Mouse (Mus musculus) kidney, embryonic 15.5 days (tissue): ENCODE measurements at regions not wholly inside any gene's neighbourhood (a gene's known extent, or its start where the extent isn't known, plus 50 kb on each side); places are given as distances from the start of the nearest gene placed in this dataset.

ENCODE experiments used
- ATAC-seq: fragments of 200-750 bp; cut with Nextera tagmentation; replicated peaks from 2 replicates; pipeline ENCODE4 v1.8.0; 2017; ENCODE audit warnings: moderate TSS enrichment; ENCODE audit not compliant: low FRiP score
- H3K27ac ChIP-seq: fragments of 300-500 bp; sonication (generic); 2 replicates; pipeline ENCODE4 v1.5.1; 2015; ENCODE audit warnings: mild to moderate bottlenecking, inconsistent platforms
- H3K27me3 ChIP-seq: fragments of 300-500 bp; sonication (generic); 2 replicates; pipeline ENCODE4 v1.6.1; 2015; ENCODE audit warnings: inconsistent platforms
- H3K36me3 ChIP-seq: fragments of 300-500 bp; sonication (generic); 2 replicates; pipeline ENCODE4 v1.6.1; 2015; ENCODE audit warnings: inconsistent platforms
- H3K4me1 ChIP-seq: fragments of 300-500 bp; sonication (generic); 2 replicates; pipeline ENCODE4 v1.6.1; 2015; ENCODE audit warnings: inconsistent platforms
- H3K4me2 ChIP-seq: fragments of 300-500 bp; sonication (generic); 2 replicates; pipeline ENCODE4 v1.6.1; 2015; ENCODE audit warnings: moderate library complexity, mild to moderate bottlenecking, inconsistent platforms
- H3K4me3 ChIP-seq: fragments of 300-500 bp; sonication (generic); replicated peaks from 2 replicates; pipeline ENCODE4 v1.5.1; 2015; ENCODE audit warnings: mild to moderate bottlenecking, inconsistent platforms
- H3K9ac ChIP-seq: fragments of 300-500 bp; sonication (generic); 2 replicates; pipeline ENCODE4 v1.6.1; 2015; ENCODE audit warnings: mild to moderate bottlenecking, inconsistent platforms
- H3K9me3 ChIP-seq: fragments of 300-500 bp; sonication (generic); replicated peaks from 2 replicates; pipeline ENCODE4 v1.6.1; 2016; ENCODE audit warnings: inconsistent platforms
- WGBS: fragments of 180-500 bp; shearing (Covaris S2); methylation state at CpG from one replicate; pipeline ENCODE4 v1.1.7; 2015; ENCODE audit warnings: mixed read lengths; 5-methylcytosine and 5-hydroxymethylcytosine counted together

DNA sequence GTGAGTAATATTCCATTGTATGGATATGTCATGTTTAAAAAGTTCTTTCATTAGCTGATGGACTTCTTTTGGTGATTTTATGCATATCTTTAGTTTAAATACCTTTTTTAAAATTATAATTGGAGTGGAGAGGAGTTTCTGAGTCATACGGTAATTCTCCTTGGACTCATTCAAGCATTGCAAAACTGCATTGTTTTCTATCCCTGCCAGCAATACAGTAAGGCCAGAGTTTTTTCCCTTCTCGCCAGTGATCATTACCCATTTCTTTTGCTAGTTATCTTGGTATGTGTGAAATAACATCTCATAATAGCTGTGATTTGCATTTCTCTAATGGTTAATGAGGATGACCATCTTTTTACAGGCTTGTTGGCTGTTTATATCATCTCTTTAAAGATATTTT lies 271.6 kb upstream of the Nr2f2 start:
- 74% methylated on average over 2 of the region's 2 CpGs for WGBS
- no peak overlapping the region for H3K4me2 ChIP-seq
- no peak overlapping the region for H3K9ac ChIP-seq
- H3K4me3 ChIP-seq, result no peak overlapping the region
- H3K27me3 ChIP-seq, result no peaks in the 10 kb centered on the region
- peaks cover 17% of the 10 kb centered on the region for H3K4me1 ChIP-seq
- H3K36me3 ChIP-seq, result no peaks in the 10 kb centered on the region
- no peaks in the 10 kb centered on the region for H3K9me3 ChIP-seq
- no peak for ATAC-seq
- H3K27ac ChIP-seq, result no peak overlapping the region

- ATAC-seq, result 0 out of 2 replicates have a peak, but pooled peaks have one; percentile 46
- Histone ChIP-seq H3K27me3 (no peaks in the 10 kb centered on the region), H3K4me3 (no peak overlapping the region), H3K9me3 (no peaks in the 10 kb centered on the region), H3K9ac (no peak overlapping the region), H3K36me3 (no peaks in the 10 kb centered on the region), H3K27ac (peak overlapping the region; percentile 9), H3K4me1 (peaks cover 16% of the 10 kb centered on the region), H3K4me2 (peak overlapping the region; percentile 30)
- WGBS, result 18% methylated on average over 11 of the region's 11 CpGs
These were observed 267.5 kb upstream of the Nr2f2 start for GRCm38 (mm10) chr7:70634016-70634415.

GRCm38 (mm10) chr7:70633577-70633976 lies 267.0 kb upstream of the Nr2f2 start:
- Histone ChIP-seq H3K9ac (no peak overlapping the region), H3K27ac (peak overlapping the region; percentile 9), H3K4me3 (no peak overlapping the region), H3K27me3 (no peaks in the 10 kb centered on the region), H3K36me3 (no peaks in the 10 kb centered on the region), H3K9me3 (no peaks in the 10 kb centered on the region), H3K4me1 (peaks cover 16% of the 10 kb centered on the region), H3K4me2 (peak overlapping the region; percentile 30; the same call in 1 of the 2 replicates)
- 22% methylated on average over 11 of the region's 11 CpGs for WGBS
- peak; percentile 60; the same call in 1 of the 2 replicates for ATAC-seq

GRCm38 (mm10) chr7:70625643-70626231 lies 259.2 kb upstream of the Nr2f2 start:
- no peaks in the 10 kb centered on the region for H3K36me3 ChIP-seq
- H3K27ac ChIP-seq, result peak overlapping the region; percentile 67
- H3K4me3 ChIP-seq, result peak overlapping the region; percentile 32
- no peaks in the 10 kb centered on the region for H3K27me3 ChIP-seq
- WGBS, result 21% methylated on average over 10 of the region's 10 CpGs
- peak; percentile 13; the same call in 1 of the 2 replicates for ATAC-seq
- H3K9ac ChIP-seq, result no peak overlapping the region
- H3K4me2 ChIP-seq, result peak overlapping the region; percentile 66
- H3K9me3 ChIP-seq, result no peaks in the 10 kb centered on the region
- H3K4me1 ChIP-seq, result peaks cover 24% of the 10 kb centered on the region

DNA sequence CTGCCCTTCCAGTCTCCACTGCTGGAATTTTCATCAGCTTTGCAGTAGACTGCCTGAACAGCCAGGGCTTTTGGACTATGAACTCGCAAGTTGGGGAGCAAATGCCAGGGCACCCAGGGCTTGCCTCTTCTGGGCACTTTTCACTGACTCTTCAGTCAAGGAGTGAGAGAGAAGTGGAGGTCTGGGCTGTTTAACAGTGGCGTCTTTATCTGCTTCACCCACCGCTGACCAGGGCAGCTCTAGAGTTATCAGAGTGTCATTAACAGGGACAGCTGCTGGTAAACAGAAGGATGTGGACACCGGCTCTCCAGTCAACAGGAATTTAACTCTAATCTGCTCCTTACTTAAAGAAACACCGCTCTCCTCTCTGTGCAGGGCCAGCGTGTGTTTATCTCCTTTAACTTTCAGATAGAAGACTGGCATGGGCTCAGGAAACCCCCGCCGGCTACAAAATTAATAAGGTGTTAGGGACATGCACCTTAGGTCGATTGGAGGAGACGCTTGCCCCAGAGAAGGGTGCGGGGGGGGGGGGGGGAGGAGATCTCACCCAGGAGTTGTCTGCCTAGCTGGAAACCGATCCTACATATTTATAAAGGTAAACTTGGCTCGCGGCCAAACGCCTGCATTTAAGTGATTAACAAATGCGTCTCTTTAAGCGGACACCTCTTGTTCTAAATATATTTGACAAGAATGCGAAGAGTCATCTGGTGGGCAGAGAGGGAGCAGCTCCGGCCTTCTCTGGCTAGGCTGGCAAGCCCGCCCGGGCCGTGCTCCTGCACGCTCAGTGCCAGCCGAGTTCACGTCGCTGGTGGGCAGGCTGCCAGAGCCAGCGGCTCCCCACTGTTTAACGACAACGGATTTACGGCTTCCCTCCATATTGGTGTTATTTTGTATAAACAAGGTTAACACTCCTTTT lies 258.4 kb upstream of the Nr2f2 start:
- no peak overlapping the region for H3K9ac ChIP-seq
- H3K4me1 ChIP-seq, result peaks cover 24% of the 10 kb centered on the region
- peak overlapping the region; percentile 66 for H3K4me2 ChIP-seq
- H3K36me3 ChIP-seq, result no peaks in the 10 kb centered on the region
- H3K4me3 ChIP-seq, result peak overlapping the region; percentile 32
- WGBS, result 1% methylated on average over 30 of the region's 30 CpGs
- peak overlapping the region; percentile 67 for H3K27ac ChIP-seq
- H3K9me3 ChIP-seq, result no peaks in the 10 kb centered on the region
- H3K27me3 ChIP-seq, result no peaks in the 10 kb centered on the region
- peak; percentile 65 for ATAC-seq

- no peaks in the 10 kb centered on the region for H3K36me3 ChIP-seq
These were observed 257.6 kb upstream of the Nr2f2 start for GRCm38 (mm10) chr7:70624031-70624726.

DNA sequence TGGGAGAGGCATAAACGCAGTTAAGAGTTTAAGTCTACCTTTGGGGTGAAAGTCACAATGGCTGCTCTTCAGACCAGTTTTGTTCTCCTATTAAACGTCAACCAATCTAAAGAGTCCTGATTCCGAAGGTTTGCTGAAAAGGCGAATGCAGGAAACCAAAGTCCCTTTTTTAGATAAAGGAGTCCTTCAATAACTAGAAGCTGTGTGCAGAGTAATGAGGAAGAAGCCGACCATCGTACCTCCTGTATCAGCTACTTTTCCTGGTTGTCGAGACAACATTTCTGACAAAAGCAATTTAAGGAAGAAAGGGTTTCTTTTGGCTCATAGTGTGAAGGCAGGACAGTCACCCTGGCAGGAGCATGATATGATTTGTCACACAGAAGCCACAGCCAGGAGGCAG lies 252.9 kb upstream of the Nr2f2 start:
- WGBS, result 89% methylated on average over 7 of the region's 7 CpGs
- Histone ChIP-seq H3K4me2 (no peak overlapping the region), H3K9ac (no peak overlapping the region), H3K9me3 (no peaks in the 10 kb centered on the region), H3K27me3 (no peaks in the 10 kb centered on the region), H3K4me3 (no peak overlapping the region), H3K27ac (no peak overlapping the region), H3K36me3 (no peaks in the 10 kb centered on the region), H3K4me1 (peaks cover 7% of the 10 kb centered on the region)
- ATAC-seq, result no peak

More at GRCm38 (mm10) chr7:70624031-70624726, 257.6 kb upstream of the Nr2f2 start:
- no peaks in the 10 kb centered on the region for H3K9me3 ChIP-seq
- H3K4me1 ChIP-seq, result peaks cover 24% of the 10 kb centered on the region
- peak; percentile 47; the same call in 1 of the 2 replicates for ATAC-seq
- peak overlapping the region; percentile 66 for H3K4me2 ChIP-seq
- H3K27ac ChIP-seq, result peak overlapping the region; percentile 67
- no peaks in the 10 kb centered on the region for H3K27me3 ChIP-seq
- H3K4me3 ChIP-seq, result peak overlapping the region; percentile 32
- WGBS, result 11% methylated on average over 16 of the region's 16 CpGs
- H3K9ac ChIP-seq, result no peak overlapping the region

- 73% methylated on average over 5 of the region's 5 CpGs for WGBS
- no peaks in the 10 kb centered on the region for H3K4me1 ChIP-seq
- ATAC-seq, result no peak
These were observed 251.7 kb upstream of the Nr2f2 start for GRCm38 (mm10) chr7:70618270-70618669.

DNA sequence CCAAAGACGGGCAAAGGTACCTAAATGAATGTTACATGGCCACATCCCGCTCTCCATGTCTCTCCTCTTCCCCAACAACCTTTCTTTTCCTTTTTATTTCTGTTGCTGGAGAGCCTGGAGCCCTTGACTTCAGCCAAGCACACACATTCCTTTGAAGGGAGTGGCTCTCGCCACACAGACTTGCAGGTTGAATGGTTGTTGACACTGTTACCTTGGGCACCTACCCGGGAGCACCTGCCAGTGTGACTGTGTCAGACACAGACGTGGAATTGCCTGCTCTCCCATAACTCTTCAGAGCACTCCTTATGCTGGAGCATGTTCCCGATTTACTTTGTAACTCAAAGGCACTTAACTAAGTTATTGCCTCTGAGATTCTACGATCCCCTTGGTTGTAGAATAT lies 240.0 kb upstream of the Nr2f2 start:
- no peak overlapping the region for H3K27ac ChIP-seq

More at GRCm38 (mm10) chr7:70618270-70618669, 251.7 kb upstream of the Nr2f2 start:
- H3K9ac ChIP-seq, result no peak overlapping the region
- H3K9me3 ChIP-seq, result no peaks in the 10 kb centered on the region
- H3K27ac ChIP-seq, result no peak overlapping the region
- no peaks in the 10 kb centered on the region for H3K36me3 ChIP-seq
- no peak overlapping the region for H3K4me2 ChIP-seq
- H3K4me3 ChIP-seq, result no peak overlapping the region
- no peaks in the 10 kb centered on the region for H3K27me3 ChIP-seq

DNA sequence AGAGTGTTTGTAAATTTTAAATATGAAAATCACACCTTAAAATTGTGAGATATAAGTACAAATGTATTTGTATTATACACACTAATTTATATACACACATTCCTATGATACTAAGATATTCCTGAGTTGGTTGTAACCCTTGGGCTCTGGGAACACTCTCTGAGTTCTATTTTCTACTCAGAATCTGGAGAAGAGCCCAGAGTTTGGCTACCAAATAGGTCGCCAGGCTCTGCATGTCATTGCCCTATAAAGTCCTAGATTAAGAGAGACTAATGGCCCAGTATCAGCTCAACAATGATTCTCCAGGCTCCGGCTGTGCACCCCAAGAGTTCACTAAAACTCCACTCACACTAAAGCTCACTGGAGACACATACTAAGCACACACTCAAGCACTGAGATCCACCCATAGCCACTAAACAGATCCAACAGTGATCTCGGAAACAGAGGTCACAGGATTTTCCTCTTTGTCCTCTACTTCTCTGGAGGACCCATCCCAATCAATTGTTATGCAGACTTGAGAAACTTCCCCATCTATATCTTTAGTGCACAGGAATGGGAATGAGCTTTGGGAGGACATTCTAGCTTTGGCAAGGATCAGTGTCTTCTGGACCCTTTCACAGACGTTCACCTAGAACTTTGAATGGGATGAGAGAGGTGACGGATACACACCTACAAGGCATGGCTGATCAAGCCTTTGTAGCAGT lies 238.1 kb upstream of the Nr2f2 start:
- ATAC-seq, result no peak
- H3K4me2 ChIP-seq, result no peak overlapping the region
- WGBS, result 89% methylated on average over 5 of the region's 5 CpGs

More for the DNA sequence above, 240.0 kb upstream of the Nr2f2 start:
- Histone ChIP-seq H3K4me2 (no peak overlapping the region), H3K4me3 (no peak overlapping the region), H3K4me1 (no peaks in the 10 kb centered on the region), H3K36me3 (no peaks in the 10 kb centered on the region), H3K9ac (no peak overlapping the region), H3K9me3 (no peaks in the 10 kb centered on the region), H3K27me3 (no peaks in the 10 kb centered on the region)
- ATAC-seq, result no peak
- WGBS, result 78% methylated on average over 7 of the region's 7 CpGs

DNA sequence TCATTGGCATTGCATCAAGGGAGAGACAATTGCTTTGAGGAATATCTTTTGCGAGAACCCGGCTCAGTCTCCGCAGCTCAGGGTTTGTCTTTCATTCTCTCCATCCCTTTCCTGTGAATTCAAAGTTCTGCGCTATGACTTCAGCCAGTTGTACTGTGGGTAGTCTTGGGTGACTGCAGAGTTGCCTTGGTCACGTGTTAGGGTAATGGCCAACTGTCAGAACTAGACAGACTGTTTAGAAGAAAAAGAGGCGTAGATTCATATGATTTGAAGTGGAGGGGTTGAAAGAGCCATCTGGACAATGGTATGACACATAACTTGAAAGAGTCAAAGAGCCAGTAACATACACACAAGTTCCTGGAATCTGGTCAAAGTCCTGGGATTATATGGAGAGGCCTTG lies 226.5 kb upstream of the Nr2f2 start:
- ATAC-seq, result no peak
- WGBS, result 93% methylated on average over 6 of the region's 6 CpGs

More for the DNA sequence above, 238.1 kb upstream of the Nr2f2 start:
- no peaks in the 10 kb centered on the region for H3K4me1 ChIP-seq
- no peaks in the 10 kb centered on the region for H3K36me3 ChIP-seq
- H3K9ac ChIP-seq, result no peak overlapping the region
- no peaks in the 10 kb centered on the region for H3K9me3 ChIP-seq
- H3K4me3 ChIP-seq, result no peak overlapping the region
- H3K27ac ChIP-seq, result no peak overlapping the region
- H3K27me3 ChIP-seq, result no peaks in the 10 kb centered on the region

More for the DNA sequence above, 226.5 kb upstream of the Nr2f2 start:
- Histone ChIP-seq H3K4me3 (no peak overlapping the region), H3K27me3 (no peaks in the 10 kb centered on the region), H3K4me2 (no peak overlapping the region), H3K4me1 (0 out of 2 replicates have a peak, but pooled peaks cover 4% of the 10 kb centered on the region), H3K9me3 (no peaks in the 10 kb centered on the region), H3K9ac (no peak overlapping the region), H3K36me3 (no peaks in the 10 kb centered on the region), H3K27ac (no peak overlapping the region)
